Mouse (Mus musculus) Muller cell, postnatal 12 days (primary cell): ENCODE measurements at regions not wholly inside any gene's neighbourhood (a gene's known extent, or its start where the extent isn't known, plus 50 kb on each side); places are given as distances from the start of the nearest gene placed in this dataset.

Source experiments
- DNase-seq: peaks from one replicate; pipeline ENCODE4 v3.0.0-alpha.2; 2015; ENCODE audit errors: inconsistent ontology term

- peak; percentile 92 for DNase-seq
These were observed 170.3 kb upstream of the Creb1 start for GRCm38 (mm10) chr1:64361959-64362638.

- DNase-seq = no peak
These were observed 189.2 kb upstream of the Creb1 start for GRCm38 (mm10) chr1:64343268-64343667.

- no peak for DNase-seq
These were observed 190.8 kb upstream of the Creb1 start for GRCm38 (mm10) chr1:64341596-64341995.

GRCm38 (mm10) chr1:64338575-64338961, 193.9 kb upstream of the Creb1 start:
- no peak for DNase-seq

GRCm38 (mm10) chr1:64337619-64338574, 194.5 kb upstream of the Creb1 start:
- no peak for DNase-seq

GRCm38 (mm10) chr1:64331566-64331965, 200.9 kb upstream of the Creb1 start:
- no peak for DNase-seq

GRCm38 (mm10) chr1:64330721-64331120, 201.7 kb upstream of the Creb1 start:
- DNase-seq = no peak

GRCm38 (mm10) chr1:64322197-64322596, 200.1 kb upstream of the Klf7 start:
- DNase-seq = no peak

- no peak for DNase-seq
These were observed 197.1 kb upstream of the Klf7 start for GRCm38 (mm10) chr1:64319155-64319582.

- DNase-seq = no peak
These were observed 196.5 kb upstream of the Klf7 start for GRCm38 (mm10) chr1:64318440-64319154.

GRCm38 (mm10) chr1:64317032-64317636, 195.1 kb upstream of the Klf7 start:
- DNase-seq = no peak

- no peak for DNase-seq
These were observed 189.3 kb upstream of the Klf7 start for GRCm38 (mm10) chr1:64311371-64311770.

GRCm38 (mm10) chr1:64308560-64308959, 186.5 kb upstream of the Klf7 start:
- DNase-seq = no peak

- DNase-seq = no peak
These were observed 186.0 kb upstream of the Klf7 start for GRCm38 (mm10) chr1:64308088-64308487.

GRCm38 (mm10) chr1:64305427-64306213, 183.5 kb upstream of the Klf7 start:
- peak; percentile 93 for DNase-seq

GRCm38 (mm10) chr1:64302833-64303358, 180.8 kb upstream of the Klf7 start:
- DNase-seq = peak; percentile 60

GRCm38 (mm10) chr1:64301530-64302061, 179.5 kb upstream of the Klf7 start:
- no peak for DNase-seq

GRCm38 (mm10) chr1:64300951-64301529, 179.0 kb upstream of the Klf7 start:
- no peak for DNase-seq

- DNase-seq = no peak
These were observed 176.9 kb upstream of the Klf7 start for GRCm38 (mm10) chr1:64298950-64299349.

- no peak for DNase-seq
These were observed 176.1 kb upstream of the Klf7 start for GRCm38 (mm10) chr1:64298188-64298587.
